Mouse (Mus musculus) MEL (cell line): ENCODE results near the gene Trmt10c. TPM values are rescaled to one million over a fixed set of nuclear protein-coding genes. Genes with fewer than 3 reads are reported as not detected.

Experiments
- DNase-seq: peaks from one replicate; pipeline ENCODE4 v3.0.0; 2011; ENCODE audit warnings: low read depth, low spot score
- H3K27ac ChIP-seq: 2 replicates; pipeline ENCODE4 v1.5.1; 2012; ENCODE audit warnings: low read depth, mild to moderate bottlenecking, control low read depth, low read length, moderate library complexity; ENCODE audit not compliant: control insufficient read depth
- H3K27me3 ChIP-seq, 2 experiments: fragments of 150-350 bp in 1 of 2; sonication (generic) in 1 of 2; 2 replicates each; pipeline ENCODE4 v1.6.1; 2012; ENCODE audit warnings: low read length in 2 of 2, mild to moderate bottlenecking in 2 of 2, improper control_type of control experiment in 1 of 2, moderate library complexity in 1 of 2; ENCODE audit not compliant: insufficient read depth in 2 of 2, control insufficient read depth in 1 of 2
- H3K36me3 ChIP-seq, 2 experiments: 2 replicates each; pipeline ENCODE4 v1.6.1; 2012 to 2014; ENCODE audit warnings: low read length in 2 of 2, improper control_type of control experiment in 1 of 2, inconsistent platforms in 1 of 2, mild to moderate bottlenecking in 1 of 2; ENCODE audit not compliant: insufficient read depth in 2 of 2, control insufficient read depth in 1 of 2
- H3K4me1 ChIP-seq, 2 experiments: fragments of 150-350 bp in 1 of 2; sonication (generic) in 1 of 2; 2 replicates each; pipeline ENCODE4 v1.6.1; 2012; ENCODE audit warnings: low read length in 2 of 2, improper control_type of control experiment in 1 of 2, mild to moderate bottlenecking in 1 of 2; ENCODE audit not compliant: insufficient read depth in 2 of 2, control insufficient read depth in 1 of 2
- H3K4me3 ChIP-seq, 2 experiments: fragments of 150-350 bp in 1 of 2; sonication (generic) in 1 of 2; 2 replicates each; pipeline ENCODE4 v1.5.1; 2012; ENCODE audit warnings: low read depth in 2 of 2, low read length in 2 of 2, mild to moderate bottlenecking in 2 of 2, moderate library complexity in 2 of 2, control low read depth in 1 of 2, improper control_type of control experiment in 1 of 2; ENCODE audit not compliant: control insufficient read depth in 1 of 2, insufficient read depth in 1 of 2
- H3K79me2 ChIP-seq: 2 replicates; pipeline ENCODE4 v1.6.1; 2012; ENCODE audit warnings: mild to moderate bottlenecking, low read length, moderate library complexity; ENCODE audit not compliant: control insufficient read depth, poor library complexity, insufficient read depth
- H3K9ac ChIP-seq: 2 replicates; pipeline ENCODE4 v1.6.1; 2012; ENCODE audit warnings: low read depth, mild to moderate bottlenecking, control low read depth, low read length, moderate library complexity; ENCODE audit not compliant: control insufficient read depth, poor library complexity, severe bottlenecking
- H3K9me3 ChIP-seq: fragments of 150-350 bp; sonication (generic); replicated peaks from 2 replicates; pipeline ENCODE4 v1.6.1; 2012; ENCODE audit warnings: mild to moderate bottlenecking, low read length, improper control_type of control experiment, moderate library complexity; ENCODE audit not compliant: insufficient read depth
- BHLHE40 ChIP-seq: IDR thresholded peaks from 2 replicates; pipeline ENCODE4 v1.6.1; 2012; ENCODE audit warnings: low read depth, mild to moderate bottlenecking, inconsistent platforms, low read length, improper control_type of control experiment, borderline replicate concordance
- CHD1 ChIP-seq: IDR thresholded peaks from 2 replicates; pipeline ENCODE4 v1.6.1; 2012; ENCODE audit warnings: low read depth, mild to moderate bottlenecking, inconsistent platforms, low read length, improper control_type of control experiment
- CHD2 ChIP-seq: IDR thresholded peaks from 2 replicates; pipeline ENCODE4 v1.6.1; 2011; ENCODE audit warnings: low read length, improper control_type of control experiment
- CTCF ChIP-seq, 3 experiments: IDR thresholded peaks in 2 of 3; conservative IDR thresholded peaks in 1 of 3; 2 replicates each; pipeline ENCODE4 v1.5.1; 2011 to 2012; ENCODE audit warnings: low read length in 3 of 3, low read depth in 2 of 3, mild to moderate bottlenecking in 2 of 3, improper control_type of control experiment in 1 of 3, inconsistent platforms in 1 of 3, mixed read lengths in 1 of 3, moderate library complexity in 1 of 3; ENCODE audit not compliant: control insufficient read depth in 1 of 3, insufficient read depth in 1 of 3, poor library complexity in 1 of 3, severe bottlenecking in 1 of 3
- E2F4 ChIP-seq: IDR thresholded peaks from 2 replicates; pipeline ENCODE4 v1.6.1; 2011; ENCODE audit warnings: low read depth, low read length, improper control_type of control experiment, borderline replicate concordance
- ELF1 ChIP-seq: IDR thresholded peaks from 2 replicates; pipeline ENCODE4 v1.6.1; 2014; ENCODE audit warnings: low read depth, mild to moderate bottlenecking, inconsistent platforms, low read length, improper control_type of control experiment, moderate library complexity
- EP300 ChIP-seq, 2 experiments: IDR thresholded peaks; 2 replicates each; pipeline ENCODE4 v1.6.1; 2011; ENCODE audit warnings: improper control_type of control experiment in 2 of 2, low read length in 2 of 2, low read depth in 1 of 2, mild to moderate bottlenecking in 1 of 2
- ETS1 ChIP-seq: IDR thresholded peaks from 2 replicates; pipeline ENCODE4 v1.6.1; 2012; ENCODE audit warnings: low read depth, mild to moderate bottlenecking, inconsistent platforms, low read length, improper control_type of control experiment, moderate library complexity
- GATA1 ChIP-seq: IDR thresholded peaks from 2 replicates; pipeline ENCODE4 v1.6.1; 2011; ENCODE audit warnings: low read depth, low read length, improper control_type of control experiment
- HCFC1 ChIP-seq: IDR thresholded peaks from 2 replicates; pipeline ENCODE4 v1.6.1; 2012; ENCODE audit warnings: low read depth, mild to moderate bottlenecking, inconsistent platforms, low read length, improper control_type of control experiment, moderate library complexity
- JUND ChIP-seq: IDR thresholded peaks from 2 replicates; pipeline ENCODE4 v1.6.1; 2011; ENCODE audit warnings: low read depth, mild to moderate bottlenecking, improper control_type of control experiment, low read length
- MAFK ChIP-seq: IDR thresholded peaks from 2 replicates; pipeline ENCODE4 v1.6.1; 2011; ENCODE audit warnings: low read depth, mild to moderate bottlenecking, low read length, improper control_type of control experiment, borderline replicate concordance
- MAX ChIP-seq: IDR thresholded peaks from 2 replicates; pipeline ENCODE4 v1.6.1; 2011; ENCODE audit warnings: low read length, improper control_type of control experiment
- MAZ ChIP-seq: IDR thresholded peaks from 2 replicates; pipeline ENCODE4 v1.6.1; 2012; ENCODE audit warnings: low read depth, mild to moderate bottlenecking, inconsistent platforms, low read length, improper control_type of control experiment
- MEF2A ChIP-seq: IDR thresholded peaks from 2 replicates; pipeline ENCODE4 v1.6.1; 2014; ENCODE audit warnings: low read depth, mild to moderate bottlenecking, inconsistent platforms, low read length, improper control_type of control experiment; ENCODE audit not compliant: poor library complexity, insufficient replicate concordance, severe bottlenecking; ENCODE audit errors: extremely low read depth
- MXI1 ChIP-seq: IDR thresholded peaks from 2 replicates; pipeline ENCODE4 v1.6.1; 2011; ENCODE audit warnings: mild to moderate bottlenecking, low read depth, low read length, improper control_type of control experiment
- MYB ChIP-seq: IDR thresholded peaks from 2 replicates; pipeline ENCODE4 v1.6.1; 2011; ENCODE audit warnings: mild to moderate bottlenecking, low read depth, low read length, improper control_type of control experiment
- MYC ChIP-seq: IDR thresholded peaks from 2 replicates; pipeline ENCODE4 v1.6.1; 2011; ENCODE audit warnings: low read depth, mild to moderate bottlenecking, low read length, improper control_type of control experiment, moderate library complexity
- NELFE ChIP-seq: IDR thresholded peaks from 2 replicates; pipeline ENCODE4 v1.6.1; 2011; ENCODE audit warnings: low read depth, low read length, improper control_type of control experiment
- NRF1 ChIP-seq: IDR thresholded peaks from 2 replicates; pipeline ENCODE4 v1.6.1; 2014; ENCODE audit warnings: low read depth, mild to moderate bottlenecking, inconsistent platforms, low read length, improper control_type of control experiment, moderate library complexity; ENCODE audit not compliant: poor library complexity, insufficient read depth, severe bottlenecking
- POLR2AphosphoS2 ChIP-seq: IDR thresholded peaks from 2 replicates; pipeline ENCODE4 v1.6.1; 2011; ENCODE audit warnings: low read length, improper control_type of control experiment
- POLR2AphosphoS5 ChIP-seq: IDR thresholded peaks from 2 replicates; pipeline ENCODE4 v1.6.1; 2012; ENCODE audit warnings: low read depth, borderline replicate concordance, mild to moderate bottlenecking, inconsistent platforms, low read length, moderate library complexity, mixed read lengths
- RAD21 ChIP-seq: IDR thresholded peaks from 2 replicates; pipeline ENCODE4 v1.6.1; 2011; ENCODE audit warnings: mild to moderate bottlenecking, low read depth, low read length, improper control_type of control experiment
- RCOR1 ChIP-seq: IDR thresholded peaks from 2 replicates; pipeline ENCODE4 v1.6.1; 2012; ENCODE audit warnings: low read depth, mild to moderate bottlenecking, inconsistent platforms, low read length, improper control_type of control experiment
- SIN3A ChIP-seq: IDR thresholded peaks from 2 replicates; pipeline ENCODE4 v1.6.1; 2012; ENCODE audit warnings: low read length, improper control_type of control experiment, inconsistent platforms
- SMC3 ChIP-seq: IDR thresholded peaks from 2 replicates; pipeline ENCODE4 v1.6.1; 2011; ENCODE audit warnings: low read depth, low read length, improper control_type of control experiment
- TBP ChIP-seq: IDR thresholded peaks from 2 replicates; pipeline ENCODE4 v1.8.0; 2011; ENCODE audit warnings: low read depth, low read length, improper control_type of control experiment
- TCF12 ChIP-seq: IDR thresholded peaks from 2 replicates; pipeline ENCODE4 v1.6.1; 2014; ENCODE audit warnings: low read depth, mild to moderate bottlenecking, inconsistent platforms, low read length, improper control_type of control experiment, moderate library complexity
- UBTF ChIP-seq: IDR thresholded peaks from 2 replicates; pipeline ENCODE4 v1.6.1; 2012; ENCODE audit warnings: low read depth, mild to moderate bottlenecking, inconsistent platforms, low read length, improper control_type of control experiment, moderate library complexity, borderline replicate concordance; ENCODE audit not compliant: insufficient read depth
- USF1 ChIP-seq: IDR thresholded peaks from 2 replicates; pipeline ENCODE4 v1.6.1; 2014; ENCODE audit warnings: low read depth, mild to moderate bottlenecking, inconsistent platforms, low read length, improper control_type of control experiment, moderate library complexity
- USF2 ChIP-seq, 2 experiments: IDR thresholded peaks; 2 replicates each; pipeline ENCODE4 v1.6.1; 2011 to 2012; ENCODE audit warnings: improper control_type of control experiment in 2 of 2, low read length in 2 of 2, borderline replicate concordance in 1 of 2, inconsistent platforms in 1 of 2, low read depth in 1 of 2, mild to moderate bottlenecking in 1 of 2; ENCODE audit not compliant: insufficient read depth in 1 of 2
- ZKSCAN1 ChIP-seq: IDR thresholded peaks from 2 replicates; pipeline ENCODE4 v1.6.1; 2012; ENCODE audit warnings: low read depth, mild to moderate bottlenecking, inconsistent platforms, low read length, improper control_type of control experiment, moderate library complexity
- ZMIZ1 ChIP-seq: IDR thresholded peaks from 2 replicates; pipeline ENCODE4 v1.6.1; 2012; ENCODE audit warnings: low read depth, mild to moderate bottlenecking, inconsistent platforms, low read length, improper control_type of control experiment, moderate library complexity
- ZNF384 ChIP-seq: IDR thresholded peaks from 2 replicates; pipeline ENCODE4 v1.6.1; 2012; ENCODE audit warnings: low read depth, mild to moderate bottlenecking, inconsistent platforms, low read length, improper control_type of control experiment
- polyA plus RNA-seq, 2 experiments: library from polyadenylated mRNA; stranded (reverse) in 1 of 2; unstranded in 1 of 2; fragments of >175 nt in 1 of 2; fragments of >200 nt in 1 of 2; gene quantifications; 2 replicates each; pipeline versions ENCODE4 v1.2.1 to v1.2.4; 2012; ENCODE audit warnings: low replicate concordance in 2 of 2, low read depth in 1 of 2; ENCODE audit not compliant: insufficient read length in 2 of 2, insufficient read depth in 1 of 2, missing spikeins in 1 of 2
- total RNA-seq: library from RNA; depleted of rRNA; stranded (reverse); fragments of 300-350 nt; gene quantifications from 2 replicates; pipeline ENCODE4 v1.2.3, GENCODE M21; 2012

Trmt10c gene
- total and polyA plus RNA-seq, 3 experiments: 16.5 to 48.5 (median 32.3) TPM

DNA sequence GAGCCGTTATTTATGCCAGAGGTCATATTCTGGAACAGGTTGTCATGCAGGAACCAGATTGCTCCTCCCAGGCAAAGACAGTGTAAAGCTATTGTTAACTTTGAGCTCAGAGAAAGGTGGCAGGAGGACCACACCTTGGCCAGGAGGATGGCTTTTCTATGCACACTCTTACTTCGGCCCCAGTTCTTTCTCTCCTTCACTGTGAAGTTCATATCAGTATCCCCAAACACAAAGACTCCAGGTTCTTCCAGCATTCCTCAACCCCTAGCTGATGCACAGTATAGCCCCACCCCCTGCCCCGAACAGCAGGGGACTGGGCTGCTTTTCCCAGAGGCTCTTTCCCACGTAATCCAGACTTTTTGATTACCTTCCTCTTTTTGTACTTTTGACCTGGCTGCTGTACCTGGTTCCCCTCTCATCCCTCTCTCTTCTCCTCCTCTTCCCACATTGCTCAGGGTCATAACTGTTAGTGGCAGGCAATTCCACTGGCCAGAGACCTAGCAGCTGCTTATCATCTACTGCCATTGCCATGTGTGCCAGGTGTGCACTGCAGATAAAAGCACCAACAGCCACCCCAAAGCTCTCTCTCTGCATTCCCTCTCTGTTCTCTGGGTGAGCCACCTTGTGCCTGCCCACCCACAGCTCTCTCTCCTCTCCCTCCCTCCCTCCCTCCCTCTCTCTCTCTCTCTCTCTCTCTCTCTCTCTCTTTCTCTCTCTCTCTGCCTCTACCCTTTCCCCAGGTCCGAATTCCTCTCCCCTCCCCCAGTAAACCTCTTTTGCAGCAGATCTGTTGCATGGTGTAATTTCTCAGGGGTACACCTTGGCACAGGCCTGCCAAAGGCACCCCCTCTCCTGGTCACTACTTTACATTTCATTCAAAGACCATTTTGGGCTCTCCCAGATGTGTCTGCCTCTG is 34.0 kb upstream of the Trmt10c start:
- Histone ChIP-seq H3K36me3 (peaks cover 0 to 33% of the 10 kb centered on the region in 2 experiments; a peak in 2 of 4 replicates), H3K4me1 (peaks cover 20 to 39% of the 10 kb centered on the region in 2 experiments), H3K9me3 (no peaks in the 10 kb centered on the region), H3K79me2 (peaks cover 7% of the 10 kb centered on the region), H3K27me3 (no peaks in the 10 kb centered on the region), H3K9ac (peak overlapping the region; percentile 38), H3K4me3 (peak overlapping the region in 1 of 2 experiments; percentile 12; a peak in 1 of 4 replicates), H3K27ac (peak overlapping the region; percentile 83)
- DNase-seq: peak; percentile 85
- TF ChIP-seq UBTF: no peak
- TF ChIP-seq MAX: no peak
- no peak for TF ChIP-seq MYC
- TF ChIP-seq JUND: peak; percentile 54; the same call in 1 of the 2 replicates
- peak; percentile 39; the same call in 1 of the 2 replicates for TF ChIP-seq SIN3A
- TF ChIP-seq POLR2AphosphoS5: no peak
- TF ChIP-seq POLR2AphosphoS2: no peak
- no peak for TF ChIP-seq BHLHE40
- no peak for TF ChIP-seq NRF1
- no peak for TF ChIP-seq ZKSCAN1
- TF ChIP-seq TCF12: peak; percentile 99
- TF ChIP-seq CHD2: no peak
- TF ChIP-seq MYB: peak; percentile 68; the same call in 1 of the 2 replicates
- TF ChIP-seq MXI1: no peak
- peak; percentile 90 for TF ChIP-seq ETS1
- TF ChIP-seq EP300 (IDR thresholded peaks at IDR 0.05; ENCODE audit: low read depth in 1 of 2, low read length in 2 of 2): peak; percentile 93 to 94
- TF ChIP-seq E2F4: no peak
- TF ChIP-seq USF2 (IDR thresholded peaks at IDR 0.05; ENCODE audit: borderline replicate concordance in 1 of 2, insufficient read depth in 1 of 2, low read depth in 1 of 2, low read length in 2 of 2): no peak
- TF ChIP-seq HCFC1: no peak
- TF ChIP-seq MAZ: peak; percentile 72; the same call in 1 of the 2 replicates
- no peak for TF ChIP-seq SMC3
- no peak for TF ChIP-seq MEF2A
- TF ChIP-seq TBP: peak; percentile 34; the same call in 1 of the 2 replicates
- peak; percentile 96 for TF ChIP-seq GATA1
- TF ChIP-seq MAFK: no peak
- TF ChIP-seq ZMIZ1: no peak
- peak; percentile 73; the same call in 1 of the 2 replicates for TF ChIP-seq RCOR1
- TF ChIP-seq RAD21: no peak
- no peak for TF ChIP-seq CTCF (IDR thresholded peaks at IDR 0.05 in 2 of 3, conservative IDR thresholded peaks at IDR 0.05 in 1 of 3; ENCODE audit: control insufficient read depth in 1 of 3, insufficient read depth in 1 of 3, low read depth in 2 of 3, low read length in 3 of 3, poor library complexity in 1 of 3, severe bottlenecking in 1 of 3)
- no peak for TF ChIP-seq USF1
- TF ChIP-seq CHD1: no peak
- no peak for TF ChIP-seq NELFE
- no peak for TF ChIP-seq ZNF384
- TF ChIP-seq ELF1: no peak
